Mouse (Mus musculus) midbrain, embryonic 16.5 days (tissue): ENCODE results near the gene Elmod3. TPM values are rescaled to one million over a fixed set of nuclear protein-coding genes. Genes with fewer than 3 reads are reported as not detected.

Source experiments
- ATAC-seq: fragments of 200-750 bp; cut with Nextera tagmentation; 2 replicates; pipeline ENCODE4 v1.8.0; 2017; ENCODE audit warnings: moderate TSS enrichment
- H3K27ac ChIP-seq: fragments of 300-500 bp; sonication (generic); 2 replicates; pipeline ENCODE4 v1.5.1; 2014; ENCODE audit warnings: mild to moderate bottlenecking, low read length, mixed read lengths
- H3K27me3 ChIP-seq: fragments of 300-500 bp; sonication (generic); 2 replicates; pipeline ENCODE4 v1.6.1; 2014; ENCODE audit warnings: low read depth, low read length, mixed read lengths; ENCODE audit not compliant: control insufficient read depth, insufficient read depth
- H3K36me3 ChIP-seq: fragments of 300-500 bp; sonication (generic); 2 replicates; pipeline ENCODE4 v1.6.1; 2014; ENCODE audit warnings: mild to moderate bottlenecking, low read length, moderate library complexity, mixed read lengths; ENCODE audit not compliant: control insufficient read depth, insufficient read depth
- H3K4me1 ChIP-seq: fragments of 300-500 bp; sonication (generic); 2 replicates; pipeline ENCODE4 v1.6.1; 2014; ENCODE audit warnings: mild to moderate bottlenecking, low read length, mixed read lengths; ENCODE audit not compliant: control insufficient read depth, insufficient read depth
- H3K4me2 ChIP-seq: fragments of 300-500 bp; sonication (generic); 2 replicates; pipeline ENCODE4 v1.6.1; 2014; ENCODE audit warnings: mild to moderate bottlenecking, low read length, mixed read lengths
- H3K4me3 ChIP-seq: fragments of 300-500 bp; sonication (generic); 2 replicates; pipeline ENCODE4 v1.5.1; 2014; ENCODE audit warnings: low read depth, mild to moderate bottlenecking, low read length, moderate library complexity, mixed read lengths
- H3K9ac ChIP-seq: fragments of 300-500 bp; sonication (generic); 2 replicates; pipeline ENCODE4 v1.6.1; 2014; ENCODE audit warnings: low read depth, low read length, mixed read lengths
- H3K9me3 ChIP-seq: fragments of 300-500 bp; sonication (generic); replicated peaks from 2 replicates; pipeline ENCODE4 v1.6.1; 2014; ENCODE audit warnings: mild to moderate bottlenecking, low read length, mixed read lengths; ENCODE audit not compliant: control insufficient read depth, poor library complexity, severe bottlenecking
- WGBS: fragments of 180-500 bp; shearing (Covaris S2); extraction: QIAGEN DNeasy Blood & Tissue Kit; methylation state at CpG from one replicate; pipeline ENCODE4 v1.1.7; 2014; 5-methylcytosine and 5-hydroxymethylcytosine counted together
- polyA plus RNA-seq: library from polyadenylated mRNA; unstranded; fragments of >200 nt; fragmentation: Nextera tagmentation; extraction: Ambion mirVana; gene quantifications from 2 replicates; pipeline ENCODE4 v1.2.1, GENCODE M21; 2015

Elmod3 gene
- polyA plus RNA-seq, 1 experiment from 2014 or later, result 17.3 TPM

DNA sequence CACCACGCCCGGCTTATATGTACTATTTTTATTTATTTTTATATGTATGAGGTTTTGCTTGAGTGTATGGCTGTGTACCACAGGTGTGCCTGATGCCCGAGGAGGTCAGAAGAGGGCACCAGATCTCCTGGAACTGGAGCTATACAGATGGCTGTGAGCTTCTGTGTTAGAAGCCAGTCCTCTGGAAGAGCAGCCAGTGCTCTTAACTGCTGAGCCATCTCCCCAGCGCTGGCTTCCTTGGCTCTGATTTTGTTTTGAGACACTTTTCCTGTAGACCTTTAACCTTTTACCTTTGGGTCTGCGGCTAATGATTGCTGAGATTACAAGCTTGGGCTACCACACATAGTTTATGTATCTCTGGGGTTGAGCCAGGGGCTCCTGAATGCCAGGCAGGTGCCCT lies 30.7 kb downstream of the Elmod3 start:
- Histone ChIP-seq H3K27ac (no peak overlapping the region), H3K4me1 (peaks cover 2% of the 10 kb centered on the region; the same call in 1 of the 2 replicates), H3K4me3 (no peak overlapping the region), H3K27me3 (no peaks in the 10 kb centered on the region), H3K4me2 (no peak overlapping the region), H3K9ac (no peak overlapping the region), H3K9me3 (no peaks in the 10 kb centered on the region), H3K36me3 (no peaks in the 10 kb centered on the region; the same call in 1 of the 2 replicates)
- no peak for ATAC-seq
- WGBS, result 88% methylated on average over 5 of the region's 5 CpGs

DNA sequence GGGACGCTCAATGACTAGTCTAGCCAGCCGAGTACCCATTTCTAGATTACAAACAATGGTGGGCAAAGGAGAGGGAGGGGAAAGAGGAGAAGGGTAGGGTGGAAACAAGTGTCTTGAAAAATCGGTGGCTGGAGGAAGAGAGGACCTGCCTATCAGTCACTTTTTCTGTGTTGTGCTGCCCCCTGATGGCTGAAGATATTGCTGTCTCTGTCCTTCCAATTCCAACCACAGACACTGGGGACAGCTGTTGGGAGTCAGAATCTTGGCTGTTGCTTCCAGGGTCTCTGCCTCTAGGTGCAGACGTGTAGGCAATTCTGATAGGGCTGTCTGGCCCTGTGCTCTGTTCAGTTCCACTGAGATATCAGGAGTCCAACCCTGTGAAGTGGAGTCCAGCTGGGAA lies 32.2 kb downstream of the Elmod3 start:
- no peaks in the 10 kb centered on the region for H3K27me3 ChIP-seq
- H3K4me2 ChIP-seq, result no peak overlapping the region
- H3K4me1 ChIP-seq, result peaks cover 2% of the 10 kb centered on the region; the same call in 1 of the 2 replicates
- no peaks in the 10 kb centered on the region for H3K9me3 ChIP-seq
- 0 out of 2 replicates have a peak overlapping the region, but pooled peaks have one; percentile 5 for H3K27ac ChIP-seq
- H3K9ac ChIP-seq, result 0 out of 2 replicates have a peak overlapping the region, but pooled peaks have one; percentile 1
- WGBS, result 0% methylated on average over 4 of the region's 4 CpGs
- ATAC-seq, result peak; percentile 88
- no peak overlapping the region for H3K4me3 ChIP-seq
- H3K36me3 ChIP-seq, result no peaks in the 10 kb centered on the region; the same call in 1 of the 2 replicates

DNA sequence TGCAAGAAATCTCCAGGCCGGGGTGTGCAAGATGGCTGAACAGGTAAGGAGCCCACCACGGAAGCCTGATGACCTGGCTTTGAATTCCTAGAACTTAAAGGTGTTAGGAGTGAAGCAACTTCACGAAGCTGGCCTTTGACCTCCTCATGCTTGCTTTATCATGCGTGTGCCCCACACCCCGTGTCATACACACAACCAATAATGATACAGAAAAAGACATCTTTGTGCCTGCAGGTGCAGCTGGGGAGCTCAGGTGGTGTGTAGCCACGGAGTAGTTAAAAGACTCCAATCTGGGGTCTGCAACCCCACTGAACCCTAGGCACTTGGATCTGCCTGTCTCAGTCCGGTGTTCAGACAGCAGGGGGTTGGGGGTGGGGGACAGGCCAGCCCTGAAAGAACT lies 32.7 kb downstream of the Elmod3 start:
- 73% methylated on average over 7 of the region's 7 CpGs for WGBS
- Histone ChIP-seq H3K36me3 (no peaks in the 10 kb centered on the region; the same call in 1 of the 2 replicates), H3K9ac (no peak overlapping the region), H3K4me2 (no peak overlapping the region), H3K4me3 (no peak overlapping the region), H3K27me3 (no peaks in the 10 kb centered on the region), H3K27ac (0 out of 2 replicates have a peak overlapping the region, but pooled peaks have one; percentile 5), H3K9me3 (no peaks in the 10 kb centered on the region), H3K4me1 (peaks cover 2% of the 10 kb centered on the region; the same call in 1 of the 2 replicates)
- ATAC-seq, result peak; percentile 37

- 78% methylated on average over 5 of the region's 5 CpGs for WGBS
- H3K27ac ChIP-seq, result no peak overlapping the region
- H3K27me3 ChIP-seq, result no peaks in the 10 kb centered on the region
- no peaks in the 10 kb centered on the region; the same call in 1 of the 2 replicates for H3K36me3 ChIP-seq
- no peaks in the 10 kb centered on the region for H3K9me3 ChIP-seq
- H3K4me2 ChIP-seq, result no peak overlapping the region
- H3K4me1 ChIP-seq, result peaks cover 2% of the 10 kb centered on the region; the same call in 1 of the 2 replicates
- ATAC-seq, result no peak
- H3K4me3 ChIP-seq, result no peak overlapping the region
- H3K9ac ChIP-seq, result no peak overlapping the region
Observed at GRCm38 (mm10) chr6:72562894-72563293, 35.3 kb downstream of the Elmod3 start.

GRCm38 (mm10) chr6:72562486-72562885 lies 35.7 kb downstream of the Elmod3 start:
- 51% methylated on average over 6 of the region's 6 CpGs for WGBS
- ATAC-seq, result no peak
- Histone ChIP-seq H3K9me3 (no peaks in the 10 kb centered on the region), H3K4me1 (peaks cover 2% of the 10 kb centered on the region; the same call in 1 of the 2 replicates), H3K27ac (no peak overlapping the region), H3K4me2 (no peak overlapping the region), H3K9ac (no peak overlapping the region), H3K4me3 (no peak overlapping the region), H3K36me3 (no peaks in the 10 kb centered on the region), H3K27me3 (no peaks in the 10 kb centered on the region)

DNA sequence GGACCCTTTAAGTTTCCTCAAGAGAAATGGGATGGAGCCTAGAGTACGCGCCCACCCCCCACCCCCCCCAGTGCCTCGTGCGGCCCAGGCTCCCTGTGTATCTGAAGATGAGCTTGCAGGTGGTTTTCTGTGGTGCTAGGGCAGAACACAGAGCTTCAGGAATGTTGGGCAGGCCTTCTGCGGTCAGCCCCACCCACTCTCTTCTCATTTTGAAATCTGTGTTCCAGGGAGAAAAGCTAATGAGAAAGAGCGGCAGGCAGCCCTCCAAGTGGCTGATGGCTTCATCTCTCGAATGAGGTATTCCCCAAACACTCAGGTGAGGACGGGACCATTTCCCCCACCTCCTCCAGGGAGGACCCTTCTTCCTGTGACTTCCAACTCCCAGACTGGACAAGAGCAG lies 37.4 kb downstream of the Elmod3 start:
- no peak for ATAC-seq
- Histone ChIP-seq H3K36me3 (no peaks in the 10 kb centered on the region), H3K4me1 (peaks cover under 1% of the 10 kb centered on the region; the same call in 1 of the 2 replicates), H3K27ac (no peak overlapping the region), H3K4me3 (no peak overlapping the region), H3K27me3 (no peaks in the 10 kb centered on the region), H3K4me2 (no peak overlapping the region), H3K9ac (no peak overlapping the region), H3K9me3 (no peaks in the 10 kb centered on the region)
- 70% methylated on average over 8 of the region's 8 CpGs for WGBS

GRCm38 (mm10) chr6:72553079-72553412 lies 45.2 kb downstream of the Elmod3 start:
- no peak; the same call in 1 of the 2 replicates for ATAC-seq
- Histone ChIP-seq H3K4me2 (peak overlapping the region; percentile 74), H3K36me3 (no peaks in the 10 kb centered on the region), H3K9me3 (no peaks in the 10 kb centered on the region), H3K4me1 (peaks cover 12% of the 10 kb centered on the region), H3K27me3 (no peaks in the 10 kb centered on the region), H3K4me3 (peak overlapping the region; percentile 38), H3K9ac (peak overlapping the region; percentile 65), H3K27ac (peak overlapping the region; percentile 69; the same call in 1 of the 2 replicates)
- WGBS, result 16% methylated on average over 8 of the region's 8 CpGs

DNA sequence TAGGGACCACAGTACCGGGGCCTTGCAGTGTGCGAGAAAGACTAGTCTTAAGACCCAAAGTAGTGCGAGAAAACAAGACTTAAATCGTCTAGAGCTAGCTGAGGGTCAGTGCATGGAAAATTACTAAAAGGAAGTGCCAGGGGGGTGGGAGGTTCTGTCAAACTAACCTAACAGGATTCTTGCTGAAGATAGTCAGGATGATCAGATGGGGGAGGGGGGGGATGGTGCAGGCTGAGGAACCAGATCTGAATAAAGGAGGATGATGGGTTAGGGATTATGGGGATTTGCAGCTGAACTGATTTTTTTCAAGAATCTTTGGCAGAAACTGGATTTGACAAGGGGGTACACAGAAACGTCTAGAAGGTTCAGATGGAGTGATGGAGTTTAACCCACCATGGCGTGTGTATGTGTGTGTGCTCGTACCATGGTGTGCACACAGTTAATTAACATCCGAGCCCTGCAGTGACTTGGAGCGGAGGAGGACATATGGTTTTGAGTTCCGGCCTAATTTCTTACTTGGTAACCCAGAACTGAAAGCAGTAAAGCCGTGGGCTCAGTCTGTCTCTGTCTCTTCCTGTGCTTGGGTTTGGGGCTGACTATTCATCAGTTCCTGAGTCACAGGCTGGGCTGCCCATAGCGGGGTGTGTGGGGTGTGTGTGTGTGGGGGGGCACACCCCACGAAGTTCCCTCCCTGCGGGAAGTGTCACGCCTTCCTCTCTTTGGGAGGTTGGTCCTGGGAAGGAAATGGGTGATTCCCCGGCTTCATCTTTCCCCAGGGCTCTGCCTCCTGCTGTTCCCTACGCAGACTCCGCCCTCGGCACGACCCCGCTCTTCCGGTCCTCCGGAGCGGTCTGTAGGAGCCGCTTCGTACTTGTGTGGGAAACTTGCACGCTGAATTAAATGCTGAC lies 45.8 kb downstream of the Elmod3 start:
- Histone ChIP-seq H3K4me1 (peaks cover 12% of the 10 kb centered on the region), H3K4me2 (peak overlapping the region; percentile 74), H3K4me3 (peak overlapping the region; percentile 38), H3K9me3 (no peaks in the 10 kb centered on the region), H3K27me3 (no peaks in the 10 kb centered on the region), H3K27ac (peak overlapping the region; percentile 69; the same call in 1 of the 2 replicates), H3K36me3 (no peaks in the 10 kb centered on the region), H3K9ac (peak overlapping the region; percentile 65)
- ATAC-seq, result peak; percentile 77
- 14% methylated on average over 27 of the region's 27 CpGs for WGBS

- H3K27ac ChIP-seq, result no peak overlapping the region
- no peak overlapping the region for H3K9ac ChIP-seq
- H3K4me2 ChIP-seq, result no peak overlapping the region
- H3K4me3 ChIP-seq, result no peak overlapping the region
- no peak for ATAC-seq
- H3K9me3 ChIP-seq, result no peaks in the 10 kb centered on the region
- no peaks in the 10 kb centered on the region for H3K27me3 ChIP-seq
- peaks cover 12% of the 10 kb centered on the region for H3K4me1 ChIP-seq
- no peaks in the 10 kb centered on the region for H3K36me3 ChIP-seq
- 86% methylated on average over 10 of the region's 10 CpGs for WGBS
Observed at GRCm38 (mm10) chr6:72550503-72551100, 47.6 kb downstream of the Elmod3 start.
